Mouse (Mus musculus): Measurements from ENCODE around the gene Tatdn3.
A peak's percentile ranks its signal among the peaks of the same experiment; 100 is the strongest.

The Tatdn3 gene

DNA sequence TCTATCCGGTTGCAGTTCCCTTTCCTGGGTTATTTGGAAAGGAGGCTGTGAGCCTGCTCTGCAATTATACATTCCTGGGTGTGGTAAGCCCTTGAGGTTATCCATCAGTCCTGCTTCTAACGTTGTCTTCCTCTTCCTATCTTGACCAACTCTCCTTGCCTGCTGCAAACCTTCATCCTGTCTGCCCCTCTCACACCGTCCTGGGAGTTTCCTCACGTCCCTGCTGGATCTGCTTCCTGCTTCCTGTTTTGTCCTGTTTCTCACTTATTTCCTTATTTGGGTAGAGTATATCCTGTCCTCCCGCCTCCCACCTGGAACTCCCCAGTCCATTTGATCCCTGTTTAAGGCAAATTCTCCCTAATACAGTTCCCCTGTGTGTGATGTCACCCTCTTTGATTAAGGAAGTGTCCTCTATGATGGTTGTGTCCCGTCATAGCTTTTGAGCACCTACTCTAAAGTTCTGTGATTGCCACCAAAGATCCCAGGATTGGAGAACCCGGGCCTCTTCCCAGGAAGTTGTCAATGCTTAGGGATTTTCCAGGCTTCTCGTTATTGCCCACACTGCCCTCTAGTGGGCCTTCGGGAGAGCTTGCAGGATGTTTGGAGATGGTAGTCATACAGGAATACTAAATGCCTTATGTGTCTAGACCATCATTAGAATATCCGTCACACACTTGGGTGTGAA, 12.6 kb upstream of the Tatdn3 start:
- DNase-seq (ENCODE audit: extremely low read depth, low read depth) = no peak

DNA sequence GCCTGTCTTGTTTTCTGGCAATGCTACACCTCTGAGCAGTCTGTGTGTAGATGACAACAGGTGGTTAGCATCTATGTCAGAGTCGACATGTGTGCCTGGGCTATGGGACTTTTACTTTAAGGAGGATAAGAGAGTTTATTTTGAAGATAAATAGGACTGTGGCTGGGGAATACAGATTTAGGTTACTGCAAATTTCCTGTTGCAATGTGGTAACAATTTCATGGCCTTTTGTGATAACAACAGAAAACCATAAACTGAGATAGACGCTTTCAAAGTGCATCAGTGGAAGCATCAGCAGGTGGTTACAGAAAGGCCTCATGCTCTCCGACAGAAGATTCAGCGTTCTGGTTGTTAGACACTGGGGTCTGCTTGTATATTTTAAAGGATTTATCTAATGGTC, 10.8 kb upstream of the Tatdn3 start:
- no peak for DNase-seq (ENCODE audit: extremely low read depth, low read depth)

DNA sequence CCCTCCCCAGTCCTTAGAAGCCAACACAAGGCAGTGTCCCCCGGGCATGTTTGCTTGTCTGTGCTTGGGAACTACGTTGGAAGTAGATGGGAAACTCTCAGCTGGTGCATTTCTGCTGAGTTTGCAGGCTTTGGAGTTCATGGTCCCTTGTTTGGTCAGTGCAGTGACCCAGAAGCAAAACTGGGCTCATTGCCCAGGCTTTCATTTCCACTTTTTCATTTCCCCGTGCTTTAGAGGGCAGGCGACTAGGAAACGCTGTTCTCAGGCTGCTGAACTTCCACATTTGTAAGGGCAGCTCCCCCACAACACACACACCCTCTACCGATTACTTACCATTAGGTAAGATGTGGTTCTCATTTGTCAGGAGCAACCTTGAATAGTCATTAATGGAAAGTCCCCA, 10.3 kb upstream of the Tatdn3 start:
- no peak for DNase-seq (ENCODE audit: extremely low read depth, low read depth)

DNA sequence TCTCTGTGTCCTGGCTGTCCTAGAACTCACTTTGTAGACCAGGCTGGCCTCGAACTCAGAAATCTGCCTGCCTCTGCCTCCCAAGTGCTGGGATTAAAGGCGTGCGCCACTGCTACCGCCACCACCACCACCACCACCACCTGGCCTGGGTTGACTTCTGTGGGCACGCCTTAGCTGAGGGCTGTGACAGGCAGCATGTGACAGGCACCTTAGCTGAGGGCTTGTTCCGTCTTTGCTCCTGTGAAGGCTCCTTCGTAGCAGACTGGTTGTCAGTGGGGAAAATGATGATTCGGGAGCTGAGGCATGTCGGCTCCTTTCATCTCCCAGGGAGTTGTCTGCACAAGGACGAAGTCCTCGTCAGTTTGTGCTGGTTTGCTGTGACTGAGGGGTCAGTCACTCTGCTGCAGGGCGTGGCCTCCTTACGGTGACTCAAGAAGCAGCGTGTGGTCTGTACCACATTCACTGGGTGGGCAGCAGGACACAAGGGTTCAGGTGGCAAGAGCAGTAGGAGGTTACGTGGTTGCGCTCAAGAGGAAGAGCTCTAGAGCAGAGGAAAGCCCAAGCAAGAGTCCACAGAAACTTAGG, 9.7 kb upstream of the Tatdn3 start:
- no peak for DNase-seq (ENCODE audit: extremely low read depth, low read depth)

DNA sequence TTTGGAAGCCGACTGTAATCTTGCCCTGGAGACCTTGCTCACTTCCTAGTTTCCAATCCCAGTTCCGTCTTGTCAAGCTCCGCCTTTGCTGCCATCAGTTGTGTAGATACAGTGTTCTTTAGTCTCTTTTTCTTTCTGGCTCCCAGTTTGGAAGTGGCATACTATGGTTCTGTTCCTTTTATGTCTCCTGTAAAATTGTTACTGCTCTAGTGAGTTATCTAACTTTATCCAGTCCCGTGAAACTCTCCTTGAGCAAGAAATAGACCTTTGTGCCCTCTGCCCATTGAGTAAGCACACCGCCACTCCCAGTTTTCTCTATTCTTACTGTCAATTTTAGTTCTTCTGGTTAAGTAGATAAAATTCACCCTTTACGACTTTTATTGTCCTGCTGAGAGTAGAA, 8.9 kb upstream of the Tatdn3 start:
- DNase-seq (ENCODE audit: extremely low read depth, low read depth) = no peak

DNA sequence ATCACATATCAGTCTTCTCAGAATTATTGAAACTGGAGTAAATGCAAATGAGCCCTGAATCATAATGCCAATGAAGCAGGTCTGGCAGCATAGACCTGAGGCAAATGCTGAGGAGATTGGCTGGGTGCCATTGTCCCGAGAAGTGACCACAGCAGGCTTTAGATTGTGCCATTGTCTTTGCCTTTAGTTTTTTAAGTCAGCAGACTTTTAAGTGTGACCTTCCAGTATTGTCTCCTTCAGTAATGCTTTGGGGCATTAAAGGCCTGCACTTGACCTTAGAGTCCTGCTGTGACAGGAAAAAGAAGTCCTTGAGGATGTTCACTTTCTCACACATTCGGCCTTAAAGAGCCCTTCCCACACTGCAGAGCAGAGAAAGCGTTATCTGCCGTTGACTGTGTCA, 7.5 kb upstream of the Tatdn3 start:
- no peak for DNase-seq (ENCODE audit: extremely low read depth, low read depth)

GRCm38 (mm10) chr1:191068377-191068776, 5.6 kb upstream of the Tatdn3 start:
- DNase-seq (ENCODE audit: extremely low read depth, low read depth) = no peak

GRCm38 (mm10) chr1:191065188-191065587, 2.5 kb upstream of the Tatdn3 start:
- DNase-seq (ENCODE audit: extremely low read depth, low read depth) = no peak

DNA sequence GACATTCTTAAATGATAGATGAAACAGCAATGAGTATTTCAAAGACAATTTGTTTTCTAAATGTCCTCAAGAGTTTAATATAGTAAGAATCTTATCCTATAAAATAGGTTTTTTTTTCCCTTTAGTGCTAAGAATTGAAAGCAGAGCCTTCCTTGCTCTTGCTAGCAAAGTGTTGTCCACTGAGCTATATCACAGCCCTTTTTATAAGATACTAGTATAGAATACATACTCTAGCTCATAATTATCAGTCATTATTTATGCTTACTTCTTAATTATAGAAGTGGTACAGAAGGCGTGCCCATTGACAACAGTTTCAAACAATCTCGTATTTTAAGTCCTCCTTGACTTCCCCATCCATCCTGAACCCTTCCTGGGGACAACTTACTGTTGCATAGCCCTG, 1.8 kb upstream of the Tatdn3 start:
- no peak for DNase-seq (ENCODE audit: extremely low read depth, low read depth)

DNA sequence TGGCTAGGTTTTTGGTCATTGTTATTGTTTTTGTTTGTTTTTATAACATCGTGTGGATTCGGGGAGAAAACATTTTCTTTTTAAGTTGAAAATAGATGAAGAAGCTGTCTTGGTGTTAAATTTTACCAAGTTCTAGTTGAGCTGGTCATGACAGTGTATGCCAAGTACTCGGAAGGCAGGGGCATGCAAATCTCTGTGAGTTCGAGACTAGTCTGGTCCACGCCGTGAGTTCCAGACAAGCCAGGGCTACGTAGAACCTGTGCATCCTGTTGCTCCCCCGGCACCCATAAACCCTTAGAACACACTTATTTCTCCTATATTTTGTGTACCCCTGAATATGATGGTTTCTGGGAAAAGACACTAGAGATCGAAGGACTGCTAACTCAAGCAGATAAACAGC, 968 bp upstream of the Tatdn3 start:
- DNase-seq (ENCODE audit: extremely low read depth, low read depth) = no peak

DNA sequence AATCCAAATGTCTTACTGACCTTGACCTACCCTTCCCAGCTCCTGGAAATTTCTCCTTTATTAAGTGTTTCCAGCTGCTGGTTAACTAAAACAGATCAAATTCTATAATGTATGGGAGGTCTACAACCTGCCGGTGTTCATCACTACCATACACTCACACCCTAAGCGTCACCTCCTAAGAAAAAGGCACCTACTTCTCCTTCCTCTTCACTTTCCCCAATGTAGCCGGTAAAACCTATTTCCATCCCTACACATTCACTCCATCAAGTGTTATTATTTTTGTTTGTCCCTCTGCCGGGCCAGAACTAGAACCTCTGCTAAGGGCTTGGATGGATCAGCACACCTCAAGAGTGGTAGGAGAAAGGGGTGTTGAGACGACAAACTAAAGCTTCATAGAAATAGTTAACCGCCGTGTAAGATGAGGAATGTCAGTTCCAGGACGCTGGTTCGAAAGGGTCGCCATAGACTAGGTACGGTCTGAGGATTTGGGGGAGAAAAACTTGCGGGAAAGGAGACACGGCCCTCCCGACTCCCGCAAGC, 421 bp downstream of the Tatdn3 start:
- peak; percentile 60 for DNase-seq (ENCODE audit: extremely low read depth, low read depth)

GRCm38 (mm10) chr1:191057461-191057860, 5.3 kb downstream of the Tatdn3 start:
- no peak for DNase-seq (ENCODE audit: extremely low read depth, low read depth)

GRCm38 (mm10) chr1:191055533-191055873, 7.2 kb downstream of the Tatdn3 start:
- DNase-seq (ENCODE audit: extremely low read depth, low read depth) = no peak

GRCm38 (mm10) chr1:191054870-191055532, 7.7 kb downstream of the Tatdn3 start:
- DNase-seq (ENCODE audit: extremely low read depth, low read depth) = peak; percentile 93

DNA sequence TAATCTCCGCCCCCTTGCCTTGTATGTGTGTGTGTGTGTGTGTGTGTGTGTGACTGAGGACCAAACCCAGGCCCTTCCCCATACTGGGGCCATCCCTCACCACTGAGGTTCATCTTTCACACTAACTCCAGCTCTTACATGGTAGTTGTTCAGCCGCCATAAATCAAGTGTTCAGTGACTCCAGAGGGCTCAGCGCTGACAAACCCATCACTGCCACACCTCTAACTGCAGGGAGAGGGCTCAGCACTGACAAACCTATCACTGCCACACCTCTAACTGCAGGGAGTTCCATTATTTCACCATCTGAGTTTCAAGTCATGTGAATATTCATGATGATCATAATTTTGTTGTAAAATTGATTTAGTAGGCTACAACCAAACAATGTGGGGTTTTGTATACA, 9.2 kb downstream of the Tatdn3 start:
- DNase-seq (ENCODE audit: extremely low read depth, low read depth) = no peak

DNA sequence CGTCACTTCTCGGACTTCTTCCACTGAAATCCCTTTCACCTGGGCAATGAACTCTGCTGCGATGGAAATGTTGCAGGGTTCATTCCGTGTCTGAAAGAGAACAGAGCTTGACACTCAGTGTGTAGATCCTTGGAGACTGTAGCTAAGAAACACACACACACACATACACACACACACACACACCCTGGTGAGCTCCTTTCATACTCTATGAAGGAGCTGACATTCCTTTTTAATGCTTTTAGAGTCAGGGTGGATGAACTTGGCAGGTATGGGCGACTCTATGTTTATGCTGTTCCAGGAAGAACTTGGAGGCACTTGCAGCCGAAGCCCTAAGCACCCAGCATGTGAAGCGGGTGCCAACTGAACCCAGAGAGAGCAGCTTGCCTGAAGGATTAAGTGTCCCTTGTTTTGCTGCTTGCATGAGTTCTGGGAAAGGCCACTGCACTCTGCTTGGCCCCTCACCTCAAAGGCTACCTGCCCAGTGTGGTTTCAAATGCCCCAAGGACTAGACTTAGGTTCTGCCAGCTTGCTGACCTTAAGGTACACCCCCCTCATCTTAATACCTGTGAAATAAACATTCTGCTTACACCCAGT, 16.4 kb downstream of the Tatdn3 start:
- DNase-seq (ENCODE audit: extremely low read depth, low read depth) = no peak

DNA sequence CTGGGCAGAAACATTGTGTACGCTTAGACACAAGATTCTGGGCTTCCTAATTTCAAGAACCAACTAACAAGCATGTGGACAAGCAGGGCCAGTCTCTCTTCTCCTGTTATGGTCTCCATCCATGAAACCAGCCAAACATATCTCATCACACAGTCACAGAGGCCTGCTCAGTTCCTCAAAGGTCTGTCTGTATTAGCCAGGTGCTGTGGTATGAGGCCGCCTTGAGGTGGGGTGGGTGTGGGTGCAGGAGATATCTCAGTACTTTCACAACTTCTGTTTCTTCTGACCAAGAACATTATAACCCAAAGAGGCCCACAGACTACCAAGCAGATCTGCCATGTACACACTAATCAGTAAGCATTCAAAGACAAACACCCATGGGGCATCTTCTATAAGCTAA, 17.5 kb downstream of the Tatdn3 start:
- DNase-seq (ENCODE audit: extremely low read depth, low read depth) = no peak

DNA sequence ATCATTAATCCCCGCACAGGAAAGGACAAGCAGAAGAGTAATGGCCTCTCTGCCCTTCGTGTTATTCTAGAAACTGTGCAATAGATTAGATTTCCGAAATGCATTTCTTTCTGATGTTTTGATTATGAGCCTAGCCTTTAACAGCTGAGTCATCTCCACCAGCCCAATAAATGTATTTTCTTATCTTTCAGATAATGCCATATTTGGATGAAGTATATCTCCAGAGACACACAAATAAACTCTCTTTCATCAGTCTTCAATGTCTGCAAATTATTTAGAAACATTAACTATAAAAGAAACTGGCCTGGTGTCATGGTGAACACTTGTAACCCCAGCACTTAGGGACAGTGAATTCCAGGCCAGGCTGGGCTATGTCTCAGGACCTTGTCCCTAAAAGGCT, 20.0 kb downstream of the Tatdn3 start:
- no peak for DNase-seq (ENCODE audit: extremely low read depth, low read depth)

- DNase-seq (ENCODE audit: extremely low read depth, low read depth) = no peak
These were observed 20.6 kb downstream of the Tatdn3 start for GRCm38 (mm10) chr1:191042106-191042505.

GRCm38 (mm10) chr1:191041352-191041751, 21.4 kb downstream of the Tatdn3 start:
- DNase-seq (ENCODE audit: extremely low read depth, low read depth) = no peak

DNA sequence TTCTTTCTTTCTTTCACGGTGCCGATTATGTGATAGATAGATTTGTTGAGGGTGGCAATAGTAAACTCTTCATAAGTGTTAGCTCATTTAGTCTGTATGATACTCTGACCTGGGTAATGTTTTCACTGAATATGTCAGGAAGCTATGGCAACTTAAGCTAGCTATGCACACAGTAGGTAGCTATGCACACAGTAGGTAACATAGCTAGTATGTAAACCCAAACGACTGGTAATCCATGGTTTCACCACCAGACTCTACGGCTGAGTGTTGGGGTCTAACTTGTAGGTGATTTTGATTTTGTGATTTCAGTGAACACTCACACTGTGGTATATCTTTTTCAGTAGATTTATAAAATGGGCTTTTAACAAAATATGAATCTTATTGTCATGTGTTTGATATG, 24.7 kb downstream of the Tatdn3 start:
- no peak for DNase-seq (ENCODE audit: extremely low read depth, low read depth)

- no peak for DNase-seq (ENCODE audit: extremely low read depth, low read depth)
These were observed 26.0 kb downstream of the Tatdn3 start, which contains the start of gene Spata45 for GRCm38 (mm10) chr1:191036554-191037334. Gene Spata45 (plus strand): TSS chr1:191036639.

All from MEL-GATA-1-ER (cell line).